Mouse (Mus musculus): ENCODE results near the gene Cmtm2b.
"Not testable (repeated sequence)": the region's sequence is repeated elsewhere in the genome, so short reads cannot be mapped to it uniquely, and the experiment has no call there.

The Cmtm2b gene

GRCm38 (mm10) chr8:104321930-104322329 is at the start of gene Cmtm2b:
Cmtm2b (plus strand) TSS chr8:104322230.
- DNase-seq (ENCODE audit: low read depth, low spot score), result not testable (repeated sequence)

DNA sequence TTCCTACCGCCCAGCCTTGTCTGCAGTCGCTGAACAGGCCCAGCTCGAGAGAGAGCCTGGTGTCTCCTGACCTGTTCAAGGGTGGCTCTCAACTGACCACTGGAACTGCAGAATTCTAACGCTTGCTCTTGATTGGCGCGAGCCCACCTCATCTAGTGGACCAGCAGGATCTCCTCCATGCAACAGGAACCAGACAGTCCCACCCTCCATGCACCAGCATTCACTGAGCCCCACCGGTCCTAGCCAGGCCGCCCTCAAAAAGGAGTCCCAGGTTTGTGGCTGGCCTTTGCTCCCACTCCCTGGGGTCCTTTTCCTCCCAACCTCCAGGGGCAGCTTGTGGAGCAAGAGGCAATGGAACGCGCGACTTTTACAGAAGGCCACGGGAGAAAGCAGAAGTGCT is 28.9 kb upstream of the Cmtm2b start, which contains the start of gene Cmtm2a:
TSS of gene Cmtm2a (minus strand) at position 101 of the 400 bp plus-strand sequence.
- not testable (repeated sequence) for DNase-seq (ENCODE audit: low read depth, low spot score)

DNA sequence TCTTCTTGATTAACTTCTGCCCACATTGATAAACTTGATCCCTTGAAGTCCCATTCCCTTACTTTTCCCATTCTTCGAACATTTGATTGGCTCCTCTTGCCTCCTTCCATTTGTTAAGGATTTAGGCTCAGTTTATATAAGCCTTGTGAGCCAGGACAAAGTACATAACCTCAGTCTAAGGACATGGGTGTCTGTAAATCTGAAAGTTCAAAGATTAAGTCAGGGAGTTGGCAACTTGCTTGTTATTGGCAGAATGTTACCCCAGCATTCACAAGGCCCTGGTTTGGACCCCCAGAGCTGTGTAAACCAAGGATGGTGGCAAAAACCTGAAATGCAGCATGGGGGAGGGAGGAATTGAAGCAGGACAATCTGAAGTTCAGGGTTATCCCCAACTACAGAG is 27.6 kb upstream of the Cmtm2b start:
- no peak for DNase-seq (ENCODE audit: low read depth, low spot score)

GRCm38 (mm10) chr8:104301577-104301976 is 20.5 kb upstream of the Cmtm2b start:
- DNase-seq (ENCODE audit: low read depth, low spot score), result not testable (repeated sequence)

DNA sequence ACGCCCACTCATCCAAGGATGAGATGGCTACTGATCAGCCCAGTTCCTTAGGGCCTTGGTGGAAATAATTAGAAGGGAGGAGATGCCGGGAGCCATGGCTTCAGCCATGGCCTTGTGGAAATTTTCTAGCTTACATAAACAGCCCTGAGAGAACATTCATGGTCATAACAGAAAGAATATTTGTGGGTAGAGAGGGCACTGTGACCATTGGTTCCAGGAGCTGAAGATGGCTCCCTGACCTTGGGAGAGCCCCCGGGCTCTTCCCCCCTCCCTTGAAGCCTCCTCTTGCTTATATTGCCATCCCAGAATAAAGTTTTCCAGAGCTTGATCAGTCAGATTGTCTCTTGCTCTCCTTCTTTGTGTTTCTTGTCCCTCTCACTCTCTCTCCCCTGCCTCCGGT is 19.5 kb upstream of the Cmtm2b start:
- not testable (repeated sequence) for DNase-seq (ENCODE audit: low read depth, low spot score)

DNA sequence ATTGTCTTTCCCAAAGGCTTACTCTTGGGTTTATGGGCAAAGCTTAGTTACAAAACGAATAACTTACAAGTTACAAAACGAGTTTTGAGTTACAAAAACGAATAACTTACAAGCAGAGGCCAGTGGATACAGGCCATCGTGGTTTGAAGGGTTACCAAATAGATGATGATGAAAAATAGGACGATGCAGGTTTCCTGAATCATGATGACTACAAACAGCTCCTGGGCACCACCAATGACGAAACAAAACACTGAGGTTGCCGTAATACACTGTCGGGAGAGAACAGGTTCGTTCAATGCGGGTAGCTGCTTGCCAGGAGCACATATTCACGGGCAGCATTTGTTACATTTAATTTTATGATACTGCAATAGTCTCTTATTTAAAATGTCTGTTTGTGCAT is 17.1 kb upstream of the Cmtm2b start:
- DNase-seq (ENCODE audit: low read depth, low spot score), result no peak

- DNase-seq (ENCODE audit: low read depth, low spot score), result not testable (repeated sequence)
Measured at GRCm38 (mm10) chr8:104308341-104308740, 13.7 kb upstream of the Cmtm2b start.

GRCm38 (mm10) chr8:104309441-104310155 is 12.4 kb upstream of the Cmtm2b start, which contains the start of the genes Gm45711 and Cmtm1:
Gm45711 (minus strand) TSS chr8:104310081.
Cmtm1 (minus strand) TSS chr8:104310145.
- DNase-seq (ENCODE audit: low read depth, low spot score), result not testable (repeated sequence)

DNA sequence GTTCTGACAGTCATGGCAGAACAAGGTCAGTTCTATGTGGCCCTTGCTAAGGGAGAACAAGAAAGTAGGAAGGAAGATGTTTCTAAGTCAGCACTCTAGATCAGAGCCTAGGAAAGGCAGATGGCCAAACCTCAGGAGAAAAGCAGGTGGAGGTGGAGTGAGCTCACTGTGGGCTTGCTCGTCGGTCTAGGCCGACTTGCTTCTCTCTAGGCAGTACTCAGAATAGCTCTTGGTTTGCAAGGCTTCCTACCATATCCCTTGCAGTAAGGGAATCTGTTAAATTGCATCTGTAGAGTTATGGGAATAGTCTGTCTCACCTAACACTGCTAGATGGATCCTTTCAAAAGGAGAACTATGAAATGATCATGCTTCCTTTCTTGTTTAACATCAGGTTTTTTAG is 10.0 kb upstream of the Cmtm2b start:
- DNase-seq (ENCODE audit: low read depth, low spot score), result not testable (repeated sequence)

GRCm38 (mm10) chr8:104313311-104313710 is 8.7 kb upstream of the Cmtm2b start:
- no peak for DNase-seq (ENCODE audit: low read depth, low spot score)

DNA sequence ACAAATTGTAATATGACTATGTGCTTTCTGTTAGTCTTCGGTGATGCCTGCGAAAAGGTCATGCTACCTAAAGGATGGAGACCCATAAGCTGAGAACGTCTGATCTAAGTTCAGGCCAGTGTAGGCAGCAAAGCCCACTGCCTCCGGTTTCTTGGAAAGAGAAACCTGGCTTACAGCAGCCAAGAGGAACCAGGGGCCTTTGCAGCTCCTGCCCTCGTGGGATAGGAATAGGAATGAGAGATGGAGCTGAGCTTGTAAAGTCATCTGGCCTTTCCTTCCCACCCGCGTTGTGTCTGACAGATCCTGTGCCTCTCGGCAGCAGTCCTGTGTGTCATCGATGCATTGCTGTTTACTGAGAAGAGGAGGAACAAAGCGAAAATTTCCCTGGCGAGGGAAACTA is 763 bp upstream of the Cmtm2b start, which contains the start of gene Gm11020:
TSS of gene Gm11020 (plus strand) at position 301 of the 400 bp plus-strand sequence.
- DNase-seq (ENCODE audit: low read depth, low spot score), result not testable (repeated sequence)

- no peak for DNase-seq (ENCODE audit: low read depth, low spot score)
Measured at GRCm38 (mm10) chr8:104332665-104333631, 10.9 kb downstream of the Cmtm2b start.

DNA sequence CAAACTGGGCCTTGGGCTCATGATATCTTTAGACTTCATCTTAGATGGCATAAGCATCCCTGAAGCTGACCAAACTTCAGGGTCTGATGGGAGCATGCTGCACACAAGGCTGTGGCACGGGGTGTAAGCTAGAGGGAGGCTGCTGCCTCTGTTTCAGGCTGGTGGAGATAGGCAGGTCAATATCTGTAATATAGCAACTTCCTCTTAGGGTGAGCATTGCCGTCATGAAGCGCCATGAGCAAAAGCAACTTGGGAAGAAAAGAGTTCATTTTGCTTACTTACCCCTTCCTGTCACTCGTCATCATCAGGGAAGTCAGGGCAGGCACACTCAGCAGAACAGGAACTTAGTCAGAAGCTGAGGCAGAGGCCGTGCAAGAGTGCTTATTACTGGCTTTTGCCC is 11.8 kb downstream of the Cmtm2b start:
- DNase-seq (ENCODE audit: low read depth, low spot score), result no peak

DNA sequence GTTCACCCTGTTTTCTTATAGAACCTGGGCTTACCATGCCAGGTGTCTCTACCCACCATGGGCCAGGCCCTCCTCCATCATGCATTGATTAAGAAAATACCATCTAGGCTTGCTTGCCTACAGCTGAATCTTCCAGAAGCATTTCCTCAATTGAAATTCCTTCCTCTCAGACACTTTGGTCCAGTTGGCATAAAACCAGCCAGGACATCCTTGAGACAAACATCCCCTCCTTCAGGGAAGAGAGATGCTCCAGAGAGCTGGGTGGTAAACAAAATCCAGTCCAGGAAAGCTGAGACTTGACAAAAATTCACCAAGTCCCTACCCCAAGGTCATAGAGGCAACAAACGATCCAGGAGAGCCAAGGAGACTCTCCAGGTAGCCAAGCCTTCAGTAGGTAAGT is 12.2 kb downstream of the Cmtm2b start:
- no peak for DNase-seq (ENCODE audit: low read depth, low spot score)

DNA sequence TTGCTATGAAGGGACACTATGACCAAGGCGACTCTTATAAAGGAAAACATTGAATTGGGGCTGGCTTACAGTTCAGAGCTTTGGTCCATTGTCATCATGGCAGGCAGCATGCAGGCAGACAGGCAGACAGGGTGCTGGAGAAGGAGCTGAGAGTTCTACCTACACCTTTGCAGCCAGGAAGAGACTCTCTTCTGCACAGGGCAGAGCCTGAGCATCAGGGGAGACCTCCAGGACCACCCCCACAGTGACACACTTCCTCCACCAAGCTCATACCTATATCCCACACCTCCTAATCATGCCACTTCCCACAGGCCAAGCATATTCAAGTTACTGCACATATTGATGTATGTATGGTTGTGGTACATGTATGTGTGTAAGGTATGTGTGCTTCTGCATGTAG is 14.8 kb downstream of the Cmtm2b start:
- DNase-seq (ENCODE audit: low read depth, low spot score), result no peak

GRCm38 (mm10) chr8:104337890-104338289 is 15.9 kb downstream of the Cmtm2b start:
- DNase-seq (ENCODE audit: low read depth, low spot score), result no peak

- no peak for DNase-seq (ENCODE audit: low read depth, low spot score)
Measured at GRCm38 (mm10) chr8:104339229-104339982, 17.4 kb downstream of the Cmtm2b start, which contains the start of gene Cmtm3. Cmtm3 (plus strand) TSS chr8:104339410.

DNA sequence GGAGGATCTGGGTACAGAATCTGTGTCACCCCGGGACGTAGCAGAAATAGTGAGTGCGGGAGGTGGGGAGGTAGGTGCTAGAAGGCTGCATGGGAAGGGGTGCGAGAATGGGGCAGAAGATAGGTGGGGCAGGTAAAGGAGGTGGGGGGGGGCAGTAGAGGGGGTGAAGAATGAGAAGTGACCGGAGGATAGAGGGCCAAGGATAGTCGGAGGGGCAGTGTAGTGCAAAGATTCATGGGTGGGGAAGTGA is 17.9 kb downstream of the Cmtm2b start:
- no peak for DNase-seq (ENCODE audit: low read depth, low spot score)

DNA sequence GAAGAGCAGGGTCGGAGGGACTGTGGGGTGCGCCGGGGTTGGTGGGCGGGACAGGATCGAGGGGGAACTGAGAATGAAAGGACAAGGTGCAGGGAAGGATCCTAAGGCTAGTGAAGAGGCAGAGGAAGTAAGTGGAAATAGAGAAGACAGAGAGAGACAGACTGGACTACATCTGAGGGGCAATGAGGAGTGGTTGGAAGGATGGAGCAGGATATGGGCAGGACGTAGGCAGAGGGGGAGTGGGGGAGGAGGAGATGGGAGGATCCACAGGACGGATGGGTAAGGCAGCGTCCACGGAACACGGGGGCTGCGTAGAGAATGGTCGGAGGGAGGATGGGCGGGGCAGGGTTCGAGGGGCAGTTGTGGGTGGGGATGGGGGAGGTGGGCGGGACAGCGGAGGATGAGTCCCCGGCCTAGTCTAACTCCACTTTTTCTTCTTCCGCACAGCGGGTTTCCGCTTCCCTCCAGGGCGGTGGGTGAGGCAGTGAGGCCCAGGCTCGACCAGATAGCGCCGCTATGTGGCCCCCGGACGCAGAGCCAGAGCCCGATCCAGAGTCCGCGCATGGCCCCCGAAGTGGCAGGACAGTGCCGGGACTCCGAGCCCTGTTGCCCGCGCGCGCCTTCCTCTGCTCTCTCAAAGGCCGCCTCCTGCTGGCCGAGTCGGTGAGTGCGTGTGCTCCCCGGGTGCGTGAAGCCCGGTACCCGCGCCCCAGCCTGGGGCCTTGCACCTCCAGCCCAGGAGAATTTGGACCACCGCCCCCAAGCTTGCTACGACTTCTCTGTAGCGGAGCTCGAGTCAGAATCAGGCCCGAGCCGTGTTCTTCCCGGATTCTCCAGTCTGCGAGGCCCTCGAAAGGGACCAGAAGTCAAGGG is 18.4 kb downstream of the Cmtm2b start:
- DNase-seq (ENCODE audit: low read depth, low spot score), result no peak

DNA sequence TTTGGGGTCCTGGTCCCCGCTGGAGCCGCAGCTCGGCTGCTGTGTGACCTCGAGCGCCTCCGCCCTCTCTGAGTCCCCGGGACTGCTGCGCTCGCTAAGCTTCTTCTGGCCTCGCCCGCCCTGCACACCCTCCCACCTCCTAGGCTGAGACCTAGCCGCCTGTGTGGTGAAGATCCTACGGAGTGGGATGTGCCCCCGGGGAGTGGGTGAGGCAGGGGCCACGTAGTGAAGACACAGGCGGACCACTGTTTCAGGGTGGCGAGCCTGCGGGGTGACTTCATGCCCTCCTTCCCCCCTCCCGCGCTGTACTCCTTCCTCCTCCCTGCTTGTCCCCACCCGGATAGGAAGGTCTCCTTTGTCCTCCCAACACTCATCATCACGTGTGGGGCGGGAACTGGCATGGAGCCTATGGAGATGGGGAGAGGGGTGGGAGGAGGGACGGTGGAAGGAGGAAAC is 19.1 kb downstream of the Cmtm2b start:
- DNase-seq (ENCODE audit: low read depth, low spot score), result no peak

DNA sequence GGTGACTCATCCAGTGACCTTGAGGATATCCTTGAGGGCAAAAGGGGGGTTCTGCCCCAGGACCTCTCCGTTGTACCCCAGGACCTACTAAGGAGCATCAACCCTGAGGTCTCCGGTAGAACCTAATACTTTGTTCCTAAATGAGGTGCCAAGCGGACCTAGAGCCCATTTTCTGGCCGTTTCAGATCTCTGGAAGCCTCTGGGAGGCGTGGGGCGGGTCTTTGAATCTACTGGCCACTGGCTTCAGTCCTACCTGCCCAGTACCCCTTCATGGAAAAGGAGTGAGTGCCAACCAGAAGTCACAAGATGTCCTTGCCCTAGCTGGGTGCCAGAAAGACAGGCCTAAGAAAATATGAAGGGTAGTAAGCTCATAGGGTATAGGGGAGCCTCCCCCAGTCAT is 19.6 kb downstream of the Cmtm2b start:
- DNase-seq (ENCODE audit: low read depth, low spot score), result no peak
